8 mouse cellular contexts compared by ENCODE assay signal in the genomic region with DNA sequence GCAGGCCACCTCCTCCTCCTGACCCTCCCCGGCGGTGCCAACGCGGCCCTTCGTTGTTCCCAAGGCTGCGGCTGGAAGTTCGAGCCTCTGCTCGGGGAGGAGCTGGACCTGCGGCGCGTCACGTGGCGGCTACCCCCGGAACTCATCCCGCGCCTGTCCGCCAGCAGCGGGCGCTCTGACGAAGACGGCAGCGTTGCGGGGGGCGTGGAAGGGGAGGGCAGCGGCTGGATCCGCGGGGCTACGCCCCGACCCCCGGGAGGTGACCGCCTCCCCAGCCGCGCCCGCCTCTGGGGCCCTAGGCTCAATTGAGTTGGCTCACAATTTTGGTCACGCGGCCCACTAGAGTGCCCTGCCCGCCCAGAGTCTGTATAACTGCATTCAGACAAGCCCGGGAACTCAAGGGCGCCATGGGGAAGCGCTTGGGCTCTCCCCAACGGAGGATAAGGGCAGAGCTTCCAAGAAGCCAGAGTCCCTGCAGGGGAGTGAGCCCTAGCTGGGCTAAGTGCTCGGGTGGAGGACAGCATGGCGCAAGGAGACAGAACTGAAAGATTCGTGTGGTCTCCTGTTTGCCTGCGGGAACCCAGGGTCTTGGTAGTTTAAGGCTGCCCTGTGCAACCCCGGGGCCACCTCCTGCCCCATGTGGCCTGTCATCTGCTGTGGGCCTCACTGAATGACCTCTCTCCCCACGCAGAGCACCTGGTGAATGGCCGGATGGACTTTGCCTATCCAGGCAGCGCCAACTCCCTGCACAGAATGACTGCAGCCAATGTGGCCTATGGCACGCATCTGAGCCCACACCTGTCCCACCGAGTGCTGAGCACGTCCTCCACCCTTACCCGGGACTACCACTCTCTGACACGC. TPM values are rescaled to one million over a fixed set of nuclear protein-coding genes. Genes with fewer than 3 reads are reported as not detected.
DNase-seq lines count a peak whose midpoint lies in the region; ATAC-seq and TF ChIP-seq lines count a peak whose summit lies in the region.

No protein-coding gene starts in this region.

- H3K9ac ChIP-seq in forebrain, embryonic 11.5 days (ENCODE audit: low read length), result peak overlapping the region; percentile 57
- peak overlapping the region; percentile 46 for H3K9ac ChIP-seq in heart, postnatal 0 days (replicated peaks; ENCODE audit: low read depth, low read length)
- H3K9ac ChIP-seq in lung, postnatal 0 days (replicated peaks; ENCODE audit: low read depth), result peak overlapping the region; percentile 36; the same call in 1 of the 2 replicates

- DNase-seq in CD8-positive naive resting alpha-beta T cell, adult 2 months (ENCODE audit: low read depth in 2 of 2, low spot score in 2 of 2), result peak; percentile 42 to 50
- DNase-seq in forebrain, embryonic 11.5 days (ENCODE audit: low spot score), result peak; percentile 92
- DNase-seq in heart, postnatal 0 days (ENCODE audit: low spot score), result peak; percentile 81
- peak; percentile 78 to 86 for DNase-seq in kidney, postnatal 25 days
- peak; percentile 94 for DNase-seq in lung, postnatal 0 days (ENCODE audit: low spot score)
- peak; percentile 74 for DNase-seq in ovary, adult 18-20 months (ENCODE audit: low spot score)
- peak; percentile 84 for DNase-seq in thymus, postnatal 14 days

- no peaks in the 10 kb centered on the region for H3K36me3 ChIP-seq in forebrain, embryonic 11.5 days (ENCODE audit: control insufficient read depth, insufficient read depth, low read length)
- H3K36me3 ChIP-seq in heart, postnatal 0 days (replicated peaks; ENCODE audit: control insufficient read depth, insufficient read depth, low read length), result peaks cover 18% of the 10 kb centered on the region
- 0 out of 2 replicates have a peak, but pooled peaks cover 9% of the 10 kb centered on the region for H3K36me3 ChIP-seq in lung, postnatal 0 days (ENCODE audit: insufficient read depth, low read length)

- H3K27me3 ChIP-seq in forebrain, embryonic 11.5 days (ENCODE audit: control insufficient read depth, insufficient read depth, low read length), result no peaks in the 10 kb centered on the region
- H3K27me3 ChIP-seq in heart, postnatal 0 days (ENCODE audit: control insufficient read depth, insufficient read depth, low read length), result peaks cover 5% of the 10 kb centered on the region; the same call in 1 of the 2 replicates
- 0 out of 2 replicates have a peak, but pooled peaks cover 3% of the 10 kb centered on the region for H3K27me3 ChIP-seq in lung, postnatal 0 days (replicated peaks; ENCODE audit: insufficient read depth, low read length)

- H3K4me3 ChIP-seq in bone marrow, adult 2 months (replicated peaks; ENCODE audit: control insufficient read depth, low read depth, low read length), result peak overlapping the region; percentile 47
- H3K4me3 ChIP-seq in forebrain, embryonic 11.5 days (ENCODE audit: low read depth, low read length), result peak overlapping the region; percentile 24
- peak overlapping the region; percentile 41 for H3K4me3 ChIP-seq in heart, postnatal 0 days (ENCODE audit: low read depth, low read length)
- H3K4me3 ChIP-seq in lung, postnatal 0 days (ENCODE audit: low read depth, low read length), result peak overlapping the region; percentile 22

- H3K27ac ChIP-seq in bone marrow, adult 2 months (ENCODE audit: control insufficient read depth, insufficient read depth, low read depth, low read length, poor library complexity), result peak overlapping the region; percentile 16; the same call in 1 of the 2 replicates
- H3K27ac ChIP-seq in forebrain, embryonic 11.5 days (ENCODE audit: low read depth, low read length), result no peak overlapping the region
- H3K27ac ChIP-seq in heart, postnatal 0 days (ENCODE audit: low read depth), result peak overlapping the region; percentile 63
- H3K27ac ChIP-seq in lung, postnatal 0 days (ENCODE audit: low read length), result no peak overlapping the region; the same call in 1 of the 2 replicates

- peaks cover 2% of the 10 kb centered on the region for H3K4me1 ChIP-seq in bone marrow, adult 2 months (ENCODE audit: control insufficient read depth, insufficient read depth, low read length)
- H3K4me1 ChIP-seq in forebrain, embryonic 11.5 days (replicated peaks; ENCODE audit: control insufficient read depth, insufficient read depth, low read length), result peaks cover 23% of the 10 kb centered on the region
- 0 out of 2 replicates have a peak, but pooled peaks cover 11% of the 10 kb centered on the region for H3K4me1 ChIP-seq in heart, postnatal 0 days (ENCODE audit: control insufficient read depth, insufficient read depth)
- H3K4me1 ChIP-seq in lung, postnatal 0 days (ENCODE audit: insufficient read depth, low read depth, low read length), result peaks cover 7% of the 10 kb centered on the region; the same call in 1 of the 2 replicates

- no peaks in the 10 kb centered on the region for H3K9me3 ChIP-seq in forebrain, embryonic 11.5 days (ENCODE audit: control insufficient read depth, low read length)
- no peaks in the 10 kb centered on the region for H3K9me3 ChIP-seq in heart, postnatal 0 days (replicated peaks; ENCODE audit: control insufficient read depth, low read length)
- no peaks in the 10 kb centered on the region for H3K9me3 ChIP-seq in lung, postnatal 0 days (ENCODE audit: low read length)

- H3K4me2 ChIP-seq in forebrain, embryonic 11.5 days (ENCODE audit: low read depth, low read length, severe bottlenecking), result peak overlapping the region; percentile 52
- peak overlapping the region; percentile 73 for H3K4me2 ChIP-seq in heart, postnatal 0 days (ENCODE audit: low read depth, low read length)
- H3K4me2 ChIP-seq in lung, postnatal 0 days (replicated peaks; ENCODE audit: low read depth, low read length), result peak overlapping the region; percentile 52

- 5% methylated on average over 54 of the region's 54 CpGs for WGBS in bone marrow, adult 2 months
- 6% methylated on average over 54 of the region's 54 CpGs for WGBS in forebrain, embryonic 11.5 days
- WGBS in heart, postnatal 0 days, result 5% methylated on average over 51 of the region's 54 CpGs
- 5% methylated on average over 43 of the region's 54 CpGs for WGBS in lung, postnatal 0 days

- peak; percentile 65 for ATAC-seq in forebrain, embryonic 11.5 days (replicated peaks; ENCODE audit: low FRiP score)
- ATAC-seq in heart, postnatal 0 days (ENCODE audit: insufficient read depth, low read depth), result peak; percentile 79
- ATAC-seq in lung, postnatal 0 days, result peak; percentile 93

- TF ChIP-seq POLR2A in bone marrow, adult 2 months (IDR thresholded peaks at IDR 0.05; ENCODE audit: borderline replicate concordance, control insufficient read depth, low read depth, low read length), result peak; percentile 9; the same call in 1 of the 2 replicates

- TF ChIP-seq CTCF in bone marrow, adult 2 months (IDR thresholded peaks at IDR 0.05; ENCODE audit: control insufficient read depth, insufficient read depth, low read length), result peak; percentile 62
- TF ChIP-seq CTCF in heart, postnatal 0 days (IDR thresholded peaks at IDR 0.05; ENCODE audit: low read depth), result peak; percentile 60
- TF ChIP-seq CTCF in lung, postnatal 0 days (IDR thresholded peaks at IDR 0.05), result peak; percentile 83

- no peak for TF ChIP-seq EP300 in heart, postnatal 0 days (IDR thresholded peaks at IDR 0.05; ENCODE audit: low read depth)
- TF ChIP-seq EP300 in lung, postnatal 0 days (IDR thresholded peaks at IDR 0.05), result no peak

RNA-seq across cellular contexts. Expression of a gene that starts 7.4 kb away (rescaled TPM):
- 16.7 and 27.0 TPM in 2 replicates for polyA plus RNA-seq in bone marrow, adult 2 months (2011; ENCODE audit: insufficient read depth, insufficient read length, low replicate concordance, missing spikeins)
- polyA plus RNA-seq in forebrain, embryonic 11.5 days (2014; fragmentation: Nextera tagmentation; extraction: Ambion mirVana), result 142 and 151 TPM in 2 replicates
- 90.4 and 98.3 TPM in 2 replicates for total RNA-seq in heart, postnatal 0 days (2014; rRNA removed; ENCODE audit: low replicate concordance)
- 86.3 and 88.4 TPM in 2 replicates for polyA plus RNA-seq in heart, postnatal 0 days (2015; fragmentation: Nextera tagmentation; extraction: Ambion mirVana)
- polyA plus RNA-seq in lung, postnatal 0 days (2015; fragmentation: Nextera tagmentation; extraction: Ambion mirVana), result 91.0 and 95.6 TPM in 2 replicates

RNA-seq across cellular contexts. Expression of a gene that starts 22.7 kb away (rescaled TPM):
- 386 and 402 TPM in 2 replicates for polyA plus RNA-seq in bone marrow, adult 2 months (2011; ENCODE audit: insufficient read depth, insufficient read length, low replicate concordance, missing spikeins)
- polyA plus RNA-seq in forebrain, embryonic 11.5 days (2014; fragmentation: Nextera tagmentation; extraction: Ambion mirVana), result 1,836 and 1,931 TPM in 2 replicates
- total RNA-seq in heart, postnatal 0 days (2014; rRNA removed; ENCODE audit: low replicate concordance), result 365 and 410 TPM in 2 replicates
- polyA plus RNA-seq in heart, postnatal 0 days (2015; fragmentation: Nextera tagmentation; extraction: Ambion mirVana), result 518 and 561 TPM in 2 replicates
- polyA plus RNA-seq in lung, postnatal 0 days (2015; fragmentation: Nextera tagmentation; extraction: Ambion mirVana), result 1,667 and 1,708 TPM in 2 replicates

RNA-seq across cellular contexts. Expression of a gene that starts 25.1 kb away (rescaled TPM):
- 11.8 and 43.0 TPM in 2 replicates for polyA plus RNA-seq in bone marrow, adult 2 months (2011; ENCODE audit: insufficient read depth, insufficient read length, low replicate concordance, missing spikeins)
- polyA plus RNA-seq in forebrain, embryonic 11.5 days (2014; fragmentation: Nextera tagmentation; extraction: Ambion mirVana), result 40.7 and 48.5 TPM in 2 replicates
- total RNA-seq in heart, postnatal 0 days (2014; rRNA removed; ENCODE audit: low replicate concordance), result 23.1 and 26.1 TPM in 2 replicates
- 8.4 and 9.5 TPM in 2 replicates for polyA plus RNA-seq in heart, postnatal 0 days (2015; fragmentation: Nextera tagmentation; extraction: Ambion mirVana)
- polyA plus RNA-seq in lung, postnatal 0 days (2015; fragmentation: Nextera tagmentation; extraction: Ambion mirVana), result 14.5 and 15.0 TPM in 2 replicates

RNA-seq across cellular contexts. Expression of a gene that starts 30.6 kb away (rescaled TPM):
- 0.47 and 1.7 TPM in 2 replicates for polyA plus RNA-seq in bone marrow, adult 2 months (2011; ENCODE audit: insufficient read depth, insufficient read length, low replicate concordance, missing spikeins)
- polyA plus RNA-seq in forebrain, embryonic 11.5 days (2014; fragmentation: Nextera tagmentation; extraction: Ambion mirVana), result 0.57 and 0.72 TPM in 2 replicates
- total RNA-seq in heart, postnatal 0 days (2014; rRNA removed; ENCODE audit: low replicate concordance), result 1.1 and 1.5 TPM in 2 replicates
- 0.85 and 1.1 TPM in 2 replicates for polyA plus RNA-seq in heart, postnatal 0 days (2015; fragmentation: Nextera tagmentation; extraction: Ambion mirVana)
- polyA plus RNA-seq in lung, postnatal 0 days (2015; fragmentation: Nextera tagmentation; extraction: Ambion mirVana), result 3.8 and 4.2 TPM in 2 replicates

Comparison
In these comparisons a context has a peak if more than half of its experiments do, and no peak if none do; other contexts are left out.
1. H3K27ac ChIP-seq: peak in bone marrow, adult 2 months (single experiment) and heart, postnatal 0 days (single experiment); none in forebrain, embryonic 11.5 days (single experiment) and lung, postnatal 0 days (single experiment).
2. Peak in every context shown above with its lines, with median percentiles within 50 percentile points of each other: DNase-seq, H3K4me3 ChIP-seq, CTCF ChIP-seq, ATAC-seq, H3K4me2 ChIP-seq and H3K9ac ChIP-seq.